Mouse (Mus musculus): ENCODE measurements around the gene Nxn. TPM values are rescaled to one million over a fixed set of nuclear protein-coding genes. Genes with fewer than 3 reads are reported as not detected.
A peak's percentile ranks its signal among the peaks of the same experiment; 100 is the strongest.

Gene Nxn
- total and polyA plus RNA-seq, 3 experiments, result 52.8 to 54.3 (median 53.0) TPM

GRCm38 (mm10) chr11:76366720-76367119, 32.2 kb downstream of the Nxn start:
- Histone ChIP-seq H3K4me1 (ENCODE audit: control insufficient read depth in 1 of 2, insufficient read depth in 2 of 2, low read length in 2 of 2) (peaks cover 4 to 16% of the 10 kb centered on the region in 2 experiments), H3K36me3 (ENCODE audit: control insufficient read depth in 1 of 2, insufficient read depth in 2 of 2, low read length in 2 of 2) (peaks cover 3 to 8% of the 10 kb centered on the region in 2 experiments; a peak in 2 of 4 replicates), H3K9ac (ENCODE audit: control insufficient read depth, low read depth, low read length, poor library complexity, severe bottlenecking) (peak overlapping the region; percentile 41; the same call in 1 of the 2 replicates), H3K4me3 (ENCODE audit: control insufficient read depth in 1 of 2, insufficient read depth in 1 of 2, low read depth in 2 of 2, low read length in 2 of 2) (peak overlapping the region; percentile 18 to 37; a peak in 3 of 4 replicates), H3K9me3 (replicated peaks; ENCODE audit: insufficient read depth, low read length) (no peaks in the 10 kb centered on the region), H3K79me2 (ENCODE audit: control insufficient read depth, insufficient read depth, low read length, poor library complexity) (no peaks in the 10 kb centered on the region), H3K27ac (ENCODE audit: control insufficient read depth, low read depth, low read length) (peak overlapping the region; percentile 45; the same call in 1 of the 2 replicates), H3K27me3 (ENCODE audit: control insufficient read depth in 1 of 2, insufficient read depth in 2 of 2, low read length in 2 of 2) (no peaks in the 10 kb centered on the region)
- DNase-seq (ENCODE audit: low read depth, low spot score), result peak; percentile 74
- TF ChIP-seq BHLHE40 (IDR thresholded peaks at IDR 0.05; ENCODE audit: borderline replicate concordance, low read depth, low read length) (peak; percentile 74), MXI1 (IDR thresholded peaks at IDR 0.05; ENCODE audit: low read depth, low read length) (no peak), NRF1 (IDR thresholded peaks at IDR 0.05; ENCODE audit: insufficient read depth, low read depth, low read length, poor library complexity, severe bottlenecking) (no peak), TBP (IDR thresholded peaks at IDR 0.05; ENCODE audit: low read depth, low read length) (no peak), USF2 (IDR thresholded peaks at IDR 0.05; ENCODE audit: borderline replicate concordance in 1 of 2, insufficient read depth in 1 of 2, low read depth in 1 of 2, low read length in 2 of 2) (0 out of 4 replicates have a peak, but pooled peaks of 1 of the 2 experiments have one; percentile 8), GATA1 (IDR thresholded peaks at IDR 0.05; ENCODE audit: low read depth, low read length) (no peak), SMC3 (IDR thresholded peaks at IDR 0.05; ENCODE audit: low read depth, low read length) (no peak), MAFK (IDR thresholded peaks at IDR 0.05; ENCODE audit: borderline replicate concordance, low read depth, low read length) (no peak), GABPA (IDR thresholded peaks at IDR 0.05; ENCODE audit: low read depth, low read length) (no peak), MAX (IDR thresholded peaks at IDR 0.05; ENCODE audit: low read length) (peak; percentile 60; the same call in 1 of the 2 replicates), TCF12 (IDR thresholded peaks at IDR 0.05; ENCODE audit: low read depth, low read length) (no peak), USF1 (IDR thresholded peaks at IDR 0.05; ENCODE audit: low read depth, low read length) (peak; percentile 53), CTCF (IDR thresholded peaks at IDR 0.05 in 2 of 3, conservative IDR thresholded peaks at IDR 0.05 in 1 of 3; ENCODE audit: control insufficient read depth in 1 of 3, insufficient read depth in 1 of 3, low read depth in 2 of 3, low read length in 3 of 3, poor library complexity in 1 of 3, severe bottlenecking in 1 of 3) (no peak), EP300 (IDR thresholded peaks at IDR 0.05; ENCODE audit: low read depth in 1 of 2, low read length in 2 of 2) (0 out of 4 replicates have a peak, but pooled peaks of 1 of the 2 experiments have one; percentile 15), ETS1 (IDR thresholded peaks at IDR 0.05; ENCODE audit: low read depth, low read length) (0 out of 2 replicates have a peak, but pooled peaks have one; percentile 8), SIN3A (IDR thresholded peaks at IDR 0.05; ENCODE audit: low read length) (peak; percentile 27; the same call in 1 of the 2 replicates), JUND (IDR thresholded peaks at IDR 0.05; ENCODE audit: low read depth, low read length) (no peak), POLR2A (IDR thresholded peaks at IDR 0.05; ENCODE audit: control insufficient read depth in 1 of 2, insufficient read depth in 1 of 2, low read depth in 1 of 2, low read length in 2 of 2, poor library complexity in 1 of 2) (0 out of 4 replicates have a peak, but pooled peaks of 1 of the 2 experiments have one; percentile 32)

- no peaks in the 10 kb centered on the region for H3K9me3 ChIP-seq (replicated peaks; ENCODE audit: insufficient read depth, low read length)
- no peak for DNase-seq (ENCODE audit: low read depth, low spot score)
- peaks cover 4 to 16% of the 10 kb centered on the region in 2 experiments for H3K4me1 ChIP-seq (ENCODE audit: control insufficient read depth in 1 of 2, insufficient read depth in 2 of 2, low read length in 2 of 2)
- no peak for TF ChIP-seq EP300 (IDR thresholded peaks at IDR 0.05; ENCODE audit: low read depth in 1 of 2, low read length in 2 of 2)
- TF ChIP-seq RAD21 (IDR thresholded peaks at IDR 0.05; ENCODE audit: low read depth, low read length), result no peak
- TF ChIP-seq SIN3A (IDR thresholded peaks at IDR 0.05; ENCODE audit: low read length), result no peak
- no peak for TF ChIP-seq TBP (IDR thresholded peaks at IDR 0.05; ENCODE audit: low read depth, low read length)
- TF ChIP-seq CHD2 (IDR thresholded peaks at IDR 0.05; ENCODE audit: low read length), result no peak
- H3K9ac ChIP-seq (ENCODE audit: control insufficient read depth, low read depth, low read length, poor library complexity, severe bottlenecking), result no peak overlapping the region
- no peaks in the 10 kb centered on the region for H3K27me3 ChIP-seq (ENCODE audit: control insufficient read depth in 1 of 2, insufficient read depth in 2 of 2, low read length in 2 of 2)
- H3K4me3 ChIP-seq (ENCODE audit: control insufficient read depth in 1 of 2, insufficient read depth in 1 of 2, low read depth in 2 of 2, low read length in 2 of 2), result no peak overlapping the region
- H3K79me2 ChIP-seq (ENCODE audit: control insufficient read depth, insufficient read depth, low read length, poor library complexity), result no peaks in the 10 kb centered on the region
- peaks cover 3 to 8% of the 10 kb centered on the region in 2 experiments; a peak in 2 of 4 replicates for H3K36me3 ChIP-seq (ENCODE audit: control insufficient read depth in 1 of 2, insufficient read depth in 2 of 2, low read length in 2 of 2)
- H3K27ac ChIP-seq (ENCODE audit: control insufficient read depth, low read depth, low read length), result no peak overlapping the region
These were observed 34.9 kb downstream of the Nxn start for GRCm38 (mm10) chr11:76364038-76364437.
